Mouse (Mus musculus) lung, postnatal 10 days (tissue): Measurements from ENCODE around the gene Grsf1.
A peak's percentile ranks its signal among the peaks of the same experiment; 100 is the strongest.

Experiments
- DNase-seq: peaks from one replicate; pipeline ENCODE4 v3.0.0; 2021

The Grsf1 gene

GRCm38 (mm10) chr5:88675443-88676387 is at the start of gene Grsf1:
Grsf1 (minus strand) TSS chr5:88676171.
- peak; percentile 95 for DNase-seq

DNA sequence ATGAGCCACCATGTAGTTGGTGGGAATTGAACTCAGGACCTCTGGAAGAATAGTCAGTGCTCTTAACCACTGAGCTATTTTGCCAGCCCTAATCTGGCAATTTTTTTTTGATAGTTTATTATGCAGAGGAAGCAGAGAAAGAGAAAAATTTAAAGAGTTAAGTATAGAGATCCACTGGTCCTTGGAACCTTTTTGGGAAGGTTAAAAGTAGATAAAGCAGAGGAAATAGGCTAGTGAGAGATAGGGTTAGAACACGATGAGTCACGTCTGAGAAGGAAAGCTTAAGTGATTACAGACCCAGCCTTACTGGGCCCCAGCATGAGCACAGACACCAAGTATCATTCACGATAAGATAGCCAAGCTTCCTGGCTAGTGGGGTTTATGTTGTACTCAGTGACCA is 48.1 kb upstream of the Grsf1 start:
- no peak for DNase-seq

- DNase-seq = peak; percentile 6
Observed at GRCm38 (mm10) chr5:88722213-88722600, 46.2 kb upstream of the Grsf1 start.

GRCm38 (mm10) chr5:88721565-88722212 is 45.7 kb upstream of the Grsf1 start:
- DNase-seq = peak; percentile 54

DNA sequence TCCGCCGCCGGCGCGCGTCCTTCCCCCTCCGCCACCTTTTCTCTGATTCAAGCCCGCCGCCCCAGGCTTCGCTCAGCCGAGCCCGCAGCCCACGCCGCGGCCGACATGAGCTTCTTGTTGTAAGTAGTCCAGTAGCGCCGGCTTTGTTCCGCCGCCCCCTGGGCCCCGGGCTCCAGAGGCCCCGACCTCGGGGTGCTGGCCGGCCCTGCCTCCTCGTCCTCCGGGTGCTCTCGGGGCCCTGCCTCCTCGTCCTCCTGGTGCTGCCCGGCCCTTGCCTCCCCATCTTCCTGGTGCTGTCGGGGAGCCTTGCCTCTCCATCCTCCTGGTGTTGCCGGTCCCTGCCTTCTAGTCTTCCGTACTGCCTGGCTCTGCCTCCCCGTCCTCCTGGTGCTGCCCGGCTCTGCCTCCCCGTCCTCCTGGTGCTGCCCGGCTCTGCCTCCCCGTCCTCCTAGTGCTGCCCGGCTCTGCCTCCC is 45.1 kb upstream of the Grsf1 start:
- DNase-seq = no peak

GRCm38 (mm10) chr5:88720116-88721002 is 44.4 kb upstream of the Grsf1 start, which contains the start of gene Mob1b:
Mob1b (plus strand) TSS chr5:88720855.
- DNase-seq = peak; percentile 98

- no peak for DNase-seq
Observed at GRCm38 (mm10) chr5:88716983-88717382, 41.0 kb upstream of the Grsf1 start.

GRCm38 (mm10) chr5:88712328-88712727 is 36.4 kb upstream of the Grsf1 start:
- no peak for DNase-seq

- no peak for DNase-seq
Observed at GRCm38 (mm10) chr5:88711618-88712224, 35.8 kb upstream of the Grsf1 start.

- DNase-seq = peak; percentile 45
Observed at GRCm38 (mm10) chr5:88711128-88711527, 35.2 kb upstream of the Grsf1 start.

- no peak for DNase-seq
Observed at GRCm38 (mm10) chr5:88703551-88703950, 27.6 kb upstream of the Grsf1 start.

- DNase-seq = no peak
Observed at GRCm38 (mm10) chr5:88702041-88702440, 26.1 kb upstream of the Grsf1 start.

GRCm38 (mm10) chr5:88699251-88699913 is 23.4 kb upstream of the Grsf1 start:
- DNase-seq = peak; percentile 21

GRCm38 (mm10) chr5:88697291-88697690 is 21.3 kb upstream of the Grsf1 start:
- DNase-seq = no peak

DNA sequence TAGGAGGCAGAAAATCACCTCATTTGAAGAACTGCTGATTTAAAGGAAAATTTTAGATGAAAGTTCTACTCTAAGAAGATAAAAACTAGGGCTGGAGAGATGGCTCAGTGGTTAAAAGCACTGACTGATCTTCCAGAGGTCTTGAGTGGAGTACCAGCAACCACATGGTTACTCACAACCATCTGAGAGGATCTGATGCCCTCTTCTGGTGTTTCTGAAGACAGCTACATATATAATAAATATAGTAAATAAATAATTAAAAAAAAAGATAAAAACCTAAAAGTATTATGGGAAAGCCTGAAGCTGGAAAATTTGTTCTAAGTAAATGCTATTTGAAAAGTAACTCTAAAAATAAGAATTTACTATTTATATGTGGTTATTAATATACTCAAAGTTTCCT is 17.1 kb upstream of the Grsf1 start:
- no peak for DNase-seq

GRCm38 (mm10) chr5:88692586-88692985 is 16.6 kb upstream of the Grsf1 start:
- no peak for DNase-seq

GRCm38 (mm10) chr5:88691506-88692095 is 15.6 kb upstream of the Grsf1 start:
- DNase-seq = no peak

GRCm38 (mm10) chr5:88690681-88691505 is 14.9 kb upstream of the Grsf1 start:
- DNase-seq = no peak

GRCm38 (mm10) chr5:88689279-88689938 is 13.4 kb upstream of the Grsf1 start:
- DNase-seq = no peak
